Mouse (Mus musculus): ENCODE data around the gene Fcrls.

GRCm38 (mm10) chr3:87243654-87244053 lies 19.9 kb downstream of the Fcrls start:
- TF ChIP-seq CTCF (IDR thresholded peaks at IDR 0.05; ENCODE audit: borderline replicate concordance, control insufficient read depth, extremely low read depth, insufficient read depth, low read length, poor library complexity): no peak
- TF ChIP-seq POLR2A (IDR thresholded peaks at IDR 0.05; ENCODE audit: control insufficient read depth, extremely low read depth, insufficient read depth, low read length, poor library complexity): no peak

Data from thymus, adult 2 months (tissue).